ENCODE assay signal across 9 mouse cellular contexts in the genomic region with DNA sequence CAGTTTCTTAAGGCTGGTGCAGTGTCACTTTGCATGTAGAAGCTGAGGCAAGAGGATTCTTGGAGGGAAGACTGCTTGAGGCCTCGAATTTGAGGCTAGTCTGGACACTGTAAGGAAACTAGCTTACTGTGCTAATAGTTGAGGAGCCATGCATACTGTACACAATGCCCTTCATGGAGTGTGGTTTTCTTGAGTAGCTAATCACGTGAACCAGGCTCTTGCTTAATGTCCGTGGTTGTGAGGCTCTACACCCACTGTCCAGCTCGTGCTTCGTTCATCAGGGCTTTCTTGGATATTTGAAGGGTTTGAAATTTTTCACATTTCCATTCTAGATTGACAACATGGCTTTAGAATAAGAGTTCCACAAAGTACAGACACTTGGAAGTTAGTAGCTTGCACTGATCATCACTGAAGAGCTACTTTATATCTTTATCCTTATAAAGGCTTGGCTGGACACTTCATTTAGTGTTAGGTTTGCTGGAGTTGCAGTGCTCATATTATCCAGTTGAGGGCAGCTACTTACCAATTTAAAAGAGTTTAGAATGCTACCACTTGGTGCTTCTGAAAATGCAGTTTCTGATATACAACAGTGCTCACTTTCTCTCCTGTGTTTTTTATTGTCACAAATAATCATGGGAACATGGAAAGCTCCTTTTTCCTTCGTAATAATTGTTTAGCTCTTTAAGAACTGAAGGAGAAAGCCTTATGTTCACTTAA.
DNase-seq lines count a peak whose midpoint lies in the region; ATAC-seq and TF ChIP-seq lines count a peak whose summit lies in the region.
"Had no signal": no experiment of that assay in that cellular context is flagged by ENCODE, and none has a peak within 500 bp of the region (broad histone marks: within the 10 kb centered on the region; RNA-seq: fewer than 3 reads in every experiment).

No protein-coding gene starts in this region.

- H3K36me3 ChIP-seq in forebrain, postnatal 0 days (ENCODE audit: insufficient read depth): no peaks in the 10 kb centered on the region
- H3K36me3 ChIP-seq in forebrain, embryonic 12.5 days (replicated peaks): no peaks in the 10 kb centered on the region
- H3K36me3 ChIP-seq in midbrain, embryonic 16.5 days (ENCODE audit: control insufficient read depth, insufficient read depth, low read length): no peaks in the 10 kb centered on the region
- no peaks in the 10 kb centered on the region for H3K36me3 ChIP-seq in midbrain, embryonic 15.5 days (replicated peaks)

- no peak overlapping the region for H3K4me2 ChIP-seq in forebrain, postnatal 0 days (ENCODE audit: low read depth)
- no peak overlapping the region for H3K4me2 ChIP-seq in forebrain, embryonic 12.5 days
- no peak overlapping the region for H3K4me2 ChIP-seq in midbrain, embryonic 16.5 days (ENCODE audit: low read length)
- H3K4me2 ChIP-seq in midbrain, embryonic 15.5 days: no peak overlapping the region

- no peaks in the 10 kb centered on the region for H3K4me1 ChIP-seq in forebrain, postnatal 0 days (ENCODE audit: insufficient read depth)
- H3K4me1 ChIP-seq in forebrain, embryonic 12.5 days: no peaks in the 10 kb centered on the region; the same call in 1 of the 2 replicates
- no peaks in the 10 kb centered on the region for H3K4me1 ChIP-seq in midbrain, embryonic 16.5 days (ENCODE audit: control insufficient read depth, insufficient read depth, low read length)
- H3K4me1 ChIP-seq in midbrain, embryonic 15.5 days: no peaks in the 10 kb centered on the region

- no peak overlapping the region for H3K4me3 ChIP-seq in forebrain, postnatal 0 days (ENCODE audit: low read depth, low read length)
- no peak overlapping the region for H3K4me3 ChIP-seq in forebrain, embryonic 12.5 days (replicated peaks)
- H3K4me3 ChIP-seq in midbrain, embryonic 16.5 days (ENCODE audit: low read depth, low read length): no peak overlapping the region
- H3K4me3 ChIP-seq in midbrain, embryonic 15.5 days: no peak overlapping the region
- H3K4me3 ChIP-seq: myocyte had no signal

- no peak overlapping the region for H3K27ac ChIP-seq in forebrain, postnatal 0 days (ENCODE audit: low read depth, low read length)
- H3K27ac ChIP-seq in forebrain, embryonic 12.5 days: no peak overlapping the region
- H3K27ac ChIP-seq in midbrain, embryonic 16.5 days (ENCODE audit: low read length): no peak overlapping the region
- H3K27ac ChIP-seq in midbrain, embryonic 15.5 days: no peak overlapping the region

- WGBS in forebrain, postnatal 0 days: 72% methylated on average over 6 of the region's 6 CpGs
- WGBS in forebrain, embryonic 12.5 days: 78% methylated on average over 6 of the region's 6 CpGs
- 78% methylated on average over 6 of the region's 6 CpGs for WGBS in midbrain, embryonic 16.5 days
- 76% methylated on average over 6 of the region's 6 CpGs for WGBS in midbrain, embryonic 15.5 days

- peak; percentile 79 for TF ChIP-seq CTCF in forebrain, postnatal 0 days (IDR thresholded peaks at IDR 0.05; ENCODE audit: low read depth)

- ATAC-seq in forebrain, postnatal 0 days: peak; percentile 69
- ATAC-seq in forebrain, embryonic 12.5 days (ENCODE audit: low FRiP score): no peak
- 0 out of 2 replicates have a peak, but pooled peaks have one; percentile 32 for ATAC-seq in midbrain, embryonic 16.5 days
- no peak; the same call in 1 of the 2 replicates for ATAC-seq in midbrain, embryonic 15.5 days (replicated peaks)

- no peaks in the 10 kb centered on the region for H3K9me3 ChIP-seq in forebrain, postnatal 0 days (ENCODE audit: low read length)
- no peaks in the 10 kb centered on the region for H3K9me3 ChIP-seq in forebrain, embryonic 12.5 days
- no peaks in the 10 kb centered on the region for H3K9me3 ChIP-seq in midbrain, embryonic 16.5 days (replicated peaks; ENCODE audit: control insufficient read depth, low read length, poor library complexity, severe bottlenecking)
- H3K9me3 ChIP-seq in midbrain, embryonic 15.5 days: no peaks in the 10 kb centered on the region

- H3K9ac ChIP-seq in forebrain, postnatal 0 days: no peak overlapping the region
- no peak overlapping the region for H3K9ac ChIP-seq in forebrain, embryonic 12.5 days
- no peak overlapping the region for H3K9ac ChIP-seq in midbrain, embryonic 16.5 days (ENCODE audit: low read depth, low read length)
- no peak overlapping the region for H3K9ac ChIP-seq in midbrain, embryonic 15.5 days

- H3K27me3 ChIP-seq in forebrain, postnatal 0 days (ENCODE audit: insufficient read depth, low read length): no peaks in the 10 kb centered on the region
- H3K27me3 ChIP-seq in forebrain, embryonic 12.5 days: no peaks in the 10 kb centered on the region
- H3K27me3 ChIP-seq in midbrain, embryonic 16.5 days (ENCODE audit: control insufficient read depth, insufficient read depth, low read depth, low read length): no peaks in the 10 kb centered on the region
- H3K27me3 ChIP-seq in midbrain, embryonic 15.5 days (replicated peaks): no peaks in the 10 kb centered on the region

- DNase-seq in forebrain, postnatal 0 days: peak; percentile 71
- peak; percentile 25 for DNase-seq in cerebellum, adult 9-11 months
- peak; percentile 19 to 76 for DNase-seq in layer of hippocampus, adult 18-20 months (ENCODE audit: low spot score in 2 of 2)
- peak; percentile 41 to 55 for DNase-seq in right cerebral cortex, postnatal 10 days (ENCODE audit: low spot score in 2 of 2)
- no peak for DNase-seq in thymus, postnatal 25 days

Comparison
In these comparisons a context has a peak if more than half of its experiments do, and no peak if none do; other contexts are left out.
1. ATAC-seq: peak in forebrain, postnatal 0 days (single experiment) and midbrain, embryonic 16.5 days (single experiment); none in forebrain, embryonic 12.5 days (single experiment) and midbrain, embryonic 15.5 days (single experiment).